Mouse (Mus musculus): ENCODE measurements around the gene Tap1. TPM values are rescaled to one million over a fixed set of nuclear protein-coding genes. Genes with fewer than 3 reads are reported as not detected.

Gene Tap1
- total and polyA plus RNA-seq, 3 experiments: 30.7 to 46.6 TPM; not detected in 1

- TF ChIP-seq RAD21 (IDR thresholded peaks at IDR 0.05; ENCODE audit: low read depth, low read length): no peak
- TF ChIP-seq POLR2A (IDR thresholded peaks at IDR 0.05; ENCODE audit: control insufficient read depth in 1 of 2, insufficient read depth in 1 of 2, low read depth in 1 of 2, low read length in 2 of 2, poor library complexity in 1 of 2): no peak
- TF ChIP-seq CHD2 (IDR thresholded peaks at IDR 0.05; ENCODE audit: low read length): peak; percentile 79
- TF ChIP-seq ELF1 (IDR thresholded peaks at IDR 0.05; ENCODE audit: low read depth, low read length): no peak
- no peak for TF ChIP-seq POLR2AphosphoS5 (IDR thresholded peaks at IDR 0.05; ENCODE audit: borderline replicate concordance, low read depth, low read length)
- no peak for TF ChIP-seq POLR2AphosphoS2 (IDR thresholded peaks at IDR 0.05; ENCODE audit: low read length)
- TF ChIP-seq SMC3 (IDR thresholded peaks at IDR 0.05; ENCODE audit: low read depth, low read length): no peak
- no peak for TF ChIP-seq MYC (IDR thresholded peaks at IDR 0.05; ENCODE audit: low read depth, low read length)
- Histone ChIP-seq H3K4me3 (ENCODE audit: control insufficient read depth in 1 of 2, insufficient read depth in 1 of 2, low read depth in 2 of 2, low read length in 2 of 2) (no peak within 1 kb of the TSS), H3K79me2 (ENCODE audit: control insufficient read depth, insufficient read depth, low read length, poor library complexity) (no peaks in the 10 kb centered on the region), H3K9me3 (replicated peaks; ENCODE audit: insufficient read depth, low read length) (no peaks in the 10 kb centered on the region), H3K9ac (ENCODE audit: control insufficient read depth, low read depth, low read length, poor library complexity, severe bottlenecking) (no peak within 1 kb of the TSS), H3K4me1 (ENCODE audit: control insufficient read depth in 1 of 2, insufficient read depth in 2 of 2, low read length in 2 of 2) (no peaks in the 10 kb centered on the region), H3K36me3 (ENCODE audit: control insufficient read depth in 1 of 2, insufficient read depth in 2 of 2, low read length in 2 of 2) (no peaks in the 10 kb centered on the region), H3K27ac (ENCODE audit: control insufficient read depth, low read depth, low read length) (no peak within 1 kb of the TSS), H3K27me3 (ENCODE audit: control insufficient read depth in 1 of 2, insufficient read depth in 2 of 2, low read length in 2 of 2) (no peaks in the 10 kb centered on the region)
- DNase-seq (ENCODE audit: low read depth, low spot score): peak; percentile 54
Measured at GRCm38 (mm10) chr17:34152923-34153322, 34.4 kb upstream of the Tap1 start, which contains the start of gene H2-DMb1. Gene H2-DMb1, plus strand, starts transcription at chr17:34153072.

GRCm38 (mm10) chr17:34155534-34155933, 31.8 kb upstream of the Tap1 start:
- Histone ChIP-seq H3K4me1 (ENCODE audit: control insufficient read depth in 1 of 2, insufficient read depth in 2 of 2, low read length in 2 of 2) (no peaks in the 10 kb centered on the region), H3K9me3 (replicated peaks; ENCODE audit: insufficient read depth, low read length) (no peaks in the 10 kb centered on the region), H3K79me2 (ENCODE audit: control insufficient read depth, insufficient read depth, low read length, poor library complexity) (no peaks in the 10 kb centered on the region), H3K9ac (ENCODE audit: control insufficient read depth, low read depth, low read length, poor library complexity, severe bottlenecking) (no peak overlapping the region), H3K4me3 (ENCODE audit: control insufficient read depth in 1 of 2, insufficient read depth in 1 of 2, low read depth in 2 of 2, low read length in 2 of 2) (no peak overlapping the region), H3K27ac (ENCODE audit: control insufficient read depth, low read depth, low read length) (no peak overlapping the region), H3K27me3 (ENCODE audit: control insufficient read depth in 1 of 2, insufficient read depth in 2 of 2, low read length in 2 of 2) (no peaks in the 10 kb centered on the region), H3K36me3 (ENCODE audit: control insufficient read depth in 1 of 2, insufficient read depth in 2 of 2, low read length in 2 of 2) (no peaks in the 10 kb centered on the region)
- TF ChIP-seq MYC (IDR thresholded peaks at IDR 0.05; ENCODE audit: low read depth, low read length) (no peak), UBTF (IDR thresholded peaks at IDR 0.05; ENCODE audit: borderline replicate concordance, insufficient read depth, low read depth, low read length) (no peak), GABPA (IDR thresholded peaks at IDR 0.05; ENCODE audit: low read depth, low read length) (no peak), CHD1 (IDR thresholded peaks at IDR 0.05; ENCODE audit: low read depth, low read length) (no peak)
- no peak for DNase-seq (ENCODE audit: low read depth, low spot score)

GRCm38 (mm10) chr17:34164202-34164895, 23.0 kb upstream of the Tap1 start:
- Histone ChIP-seq H3K4me1 (ENCODE audit: control insufficient read depth in 1 of 2, insufficient read depth in 2 of 2, low read length in 2 of 2) (peaks cover 2 to 4% of the 10 kb centered on the region in 2 experiments; a peak in 3 of 4 replicates), H3K36me3 (ENCODE audit: control insufficient read depth in 1 of 2, insufficient read depth in 2 of 2, low read length in 2 of 2) (no peaks in the 10 kb centered on the region), H3K27me3 (ENCODE audit: control insufficient read depth in 1 of 2, insufficient read depth in 2 of 2, low read length in 2 of 2) (no peaks in the 10 kb centered on the region), H3K9me3 (replicated peaks; ENCODE audit: insufficient read depth, low read length) (no peaks in the 10 kb centered on the region), H3K79me2 (ENCODE audit: control insufficient read depth, insufficient read depth, low read length, poor library complexity) (no peaks in the 10 kb centered on the region), H3K4me3 (ENCODE audit: control insufficient read depth in 1 of 2, insufficient read depth in 1 of 2, low read depth in 2 of 2, low read length in 2 of 2) (no peak overlapping the region), H3K27ac (ENCODE audit: control insufficient read depth, low read depth, low read length) (no peak overlapping the region), H3K9ac (ENCODE audit: control insufficient read depth, low read depth, low read length, poor library complexity, severe bottlenecking) (peak overlapping the region; percentile 22; the same call in 1 of the 2 replicates)
- DNase-seq (ENCODE audit: low read depth, low spot score): peak; percentile 76
- 0 out of 2 replicates have a peak, but pooled peaks have one; percentile 35 for TF ChIP-seq MXI1 (IDR thresholded peaks at IDR 0.05; ENCODE audit: low read depth, low read length)
- no peak for TF ChIP-seq HCFC1 (IDR thresholded peaks at IDR 0.05; ENCODE audit: low read depth, low read length)
- TF ChIP-seq E2F4 (IDR thresholded peaks at IDR 0.05; ENCODE audit: borderline replicate concordance, low read depth, low read length): no peak
- TF ChIP-seq ZC3H11A (IDR thresholded peaks at IDR 0.05; ENCODE audit: low read depth, low read length): peak; percentile 85
- TF ChIP-seq CTCF (IDR thresholded peaks at IDR 0.05 in 2 of 3, conservative IDR thresholded peaks at IDR 0.05 in 1 of 3; ENCODE audit: control insufficient read depth in 1 of 3, insufficient read depth in 1 of 3, low read depth in 2 of 3, low read length in 3 of 3, poor library complexity in 1 of 3, severe bottlenecking in 1 of 3): peak in 2 of 3 experiments; percentile 82 to 93; a peak in 5 of 6 replicates
- peak; percentile 66; the same call in 1 of the 2 replicates for TF ChIP-seq MAZ (IDR thresholded peaks at IDR 0.05; ENCODE audit: low read depth, low read length)
- peak; percentile 86 for TF ChIP-seq RAD21 (IDR thresholded peaks at IDR 0.05; ENCODE audit: low read depth, low read length)
- TF ChIP-seq SMC3 (IDR thresholded peaks at IDR 0.05; ENCODE audit: low read depth, low read length): peak; percentile 93
